Mouse (Mus musculus) gonadal fat pad, adult 2 months (tissue): ENCODE data around the gene Maged1. TPM values are rescaled to one million over a fixed set of nuclear protein-coding genes. Genes with fewer than 3 reads are reported as not detected.
"Not testable (repeated sequence)": the region's sequence is repeated elsewhere in the genome, so short reads cannot be mapped to it uniquely, and the experiment has no call there.

Experiments
- DNase-seq: peaks from one replicate; pipeline ENCODE4 v3.0.0-alpha.2; 2012; ENCODE audit warnings: low read depth
- polyA plus RNA-seq: library from polyadenylated mRNA; depleted of rRNA; stranded (reverse); fragments of >200 nt; gene quantifications from 2 replicates; pipeline ENCODE4 v1.2.3, GENCODE M21; 2012; rRNA removed

Maged1 gene
- polyA plus RNA-seq: 512 and 568 TPM in 2 replicates

GRCm38 (mm10) chrX:94541918-94542355 lies at the start of gene Maged1:
Gene Maged1, minus strand, starts transcription at chrX:94542143.
- peak; percentile 34 for DNase-seq

GRCm38 (mm10) chrX:94580251-94580650 lies 38.3 kb upstream of the Maged1 start:
- DNase-seq: no peak

GRCm38 (mm10) chrX:94564694-94565093 lies 22.8 kb upstream of the Maged1 start:
- DNase-seq: no peak

- no peak for DNase-seq
These were observed 20.4 kb upstream of the Maged1 start for GRCm38 (mm10) chrX:94562392-94562791.

GRCm38 (mm10) chrX:94548227-94548626 lies 6.3 kb upstream of the Maged1 start:
- no peak for DNase-seq

GRCm38 (mm10) chrX:94545941-94546340 lies 4.0 kb upstream of the Maged1 start:
- DNase-seq: no peak

GRCm38 (mm10) chrX:94544923-94545322 lies 3.0 kb upstream of the Maged1 start:
- DNase-seq: no peak

GRCm38 (mm10) chrX:94542536-94542935 lies 593 bp upstream of the Maged1 start:
- DNase-seq: no peak

GRCm38 (mm10) chrX:94541206-94541605 lies 737 bp downstream of the Maged1 start:
- no peak for DNase-seq

GRCm38 (mm10) chrX:94540341-94541201 lies 1.4 kb downstream of the Maged1 start:
- DNase-seq: no peak

GRCm38 (mm10) chrX:94534346-94534745 lies 7.6 kb downstream of the Maged1 start:
- DNase-seq: no peak

GRCm38 (mm10) chrX:94530301-94530700 lies 11.6 kb downstream of the Maged1 start:
- no peak for DNase-seq

- DNase-seq: no peak
These were observed 19.8 kb downstream of the Maged1 start for GRCm38 (mm10) chrX:94522166-94522565.

GRCm38 (mm10) chrX:94508442-94508819 lies 33.5 kb downstream of the Maged1 start:
- no peak for DNase-seq

- not testable (repeated sequence) for DNase-seq
These were observed 34.1 kb downstream of the Maged1 start for GRCm38 (mm10) chrX:94507698-94508441.

GRCm38 (mm10) chrX:94486001-94486792 lies 55.7 kb downstream of the Maged1 start:
- no peak for DNase-seq

Other genes starting within 250 kb of the Maged1 start
- gene Fam90a1b, start 175.4 kb downstream of the Maged1 start, polyA plus RNA-seq: 0.25 and 0.86 TPM in 2 replicates
- gene Apoo, start 175.0 kb downstream of the Maged1 start, polyA plus RNA-seq: 10.7 and 11.7 TPM in 2 replicates
- gene Gspt2, start 93.9 kb upstream of the Maged1 start, polyA plus RNA-seq: 27.5 and 33.0 TPM in 2 replicates
- gene Zxdb, start 182.4 kb upstream of the Maged1 start, polyA plus RNA-seq: 3.8 and 5.4 TPM in 2 replicates